8 mouse cellular contexts compared by ENCODE assay signal in the genomic region with DNA sequence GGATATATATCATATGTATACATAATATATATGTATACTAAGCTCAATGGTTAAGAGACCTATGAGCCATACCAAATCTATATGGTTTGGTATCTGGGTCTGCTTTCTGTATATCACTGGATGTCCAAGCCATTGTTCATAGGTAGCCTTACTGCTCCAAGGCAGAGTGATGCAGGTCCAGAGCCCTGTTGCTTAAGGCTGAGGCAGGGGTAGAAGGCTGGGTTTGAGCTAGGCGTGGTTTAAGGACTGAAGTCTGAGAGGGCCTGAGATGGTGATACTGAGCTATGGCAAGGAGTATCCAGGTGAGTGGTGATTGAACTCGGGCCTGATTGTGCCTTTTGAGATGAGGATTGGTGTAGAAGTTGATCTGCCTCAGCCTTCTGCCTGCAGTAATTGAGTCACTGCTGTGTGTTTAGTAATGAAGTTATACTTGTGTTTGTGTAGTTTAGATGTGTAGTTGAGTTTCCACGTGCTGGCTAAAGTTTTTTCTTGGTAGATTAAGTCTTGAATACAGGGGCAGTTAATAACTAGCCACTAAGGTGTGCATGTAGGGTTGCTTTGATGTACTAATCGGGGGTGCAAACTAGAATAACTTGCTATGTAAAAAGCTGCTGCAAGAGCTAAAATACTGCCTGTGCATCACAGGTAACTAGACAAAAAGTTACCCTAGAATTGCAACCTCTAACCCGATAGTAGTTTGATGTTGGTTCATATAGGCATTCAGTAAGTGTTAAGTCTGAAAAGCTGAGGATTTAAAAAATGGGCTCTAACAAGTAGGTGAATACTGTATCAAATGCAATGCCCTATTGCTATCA. TPM values are rescaled to one million over a fixed set of nuclear protein-coding genes. Genes with fewer than 3 reads are reported as not detected.
A peak's percentile ranks its signal among the peaks of the same experiment; 100 is the strongest.
DNase-seq lines count a peak whose midpoint lies in the region; ATAC-seq and TF ChIP-seq lines count a peak whose summit lies in the region.

No protein-coding gene starts in this region.

- no peak overlapping the region for H3K4me3 ChIP-seq in heart, postnatal 0 days (ENCODE audit: low read depth, low read length)
- H3K4me3 ChIP-seq in midbrain, embryonic 13.5 days (replicated peaks): peak overlapping the region; percentile 93; the same call in 1 of the 2 replicates

- no peak overlapping the region for H3K4me2 ChIP-seq in heart, postnatal 0 days (ENCODE audit: low read depth, low read length)
- H3K4me2 ChIP-seq in midbrain, embryonic 13.5 days (replicated peaks): peak overlapping the region; percentile 86

- H3K4me1 ChIP-seq in heart, postnatal 0 days (ENCODE audit: control insufficient read depth, insufficient read depth): peaks cover 20% of the 10 kb centered on the region
- H3K4me1 ChIP-seq in midbrain, embryonic 13.5 days (replicated peaks): peaks cover 52% of the 10 kb centered on the region

- peaks cover 33% of the 10 kb centered on the region for H3K36me3 ChIP-seq in heart, postnatal 0 days (replicated peaks; ENCODE audit: control insufficient read depth, insufficient read depth, low read length)
- peaks cover 43% of the 10 kb centered on the region for H3K36me3 ChIP-seq in midbrain, embryonic 13.5 days

- no peaks in the 10 kb centered on the region for H3K9me3 ChIP-seq in heart, postnatal 0 days (replicated peaks; ENCODE audit: control insufficient read depth, low read length)
- no peaks in the 10 kb centered on the region for H3K9me3 ChIP-seq in midbrain, embryonic 13.5 days

- no peak for TF ChIP-seq EP300 in heart, postnatal 0 days (IDR thresholded peaks at IDR 0.05; ENCODE audit: low read depth)

- no peak for ATAC-seq in heart, postnatal 0 days (ENCODE audit: insufficient read depth, low read depth)
- no peak for ATAC-seq in midbrain, embryonic 13.5 days

- no peak for DNase-seq in heart, postnatal 0 days (ENCODE audit: low spot score)
- DNase-seq in heart, adult 11 months: no peak
- peak; percentile 56 for DNase-seq in MEL-GATA-1-ER (ENCODE audit: extremely low read depth, low read depth)
- peak; percentile 13 for DNase-seq in forelimb bud, embryonic 11.5 days (ENCODE audit: low read depth, low spot score)
- no peak for DNase-seq in adrenal gland, adult 18-20 months (ENCODE audit: low spot score in 2 of 2)
- DNase-seq in right cerebral cortex, postnatal 4 days: no peak
- DNase-seq in kidney, postnatal 36 days: no peak

- no peaks in the 10 kb centered on the region for H3K27me3 ChIP-seq in heart, postnatal 0 days (ENCODE audit: control insufficient read depth, insufficient read depth, low read length)
- H3K27me3 ChIP-seq in midbrain, embryonic 13.5 days: no peaks in the 10 kb centered on the region

- 46% methylated on average over 5 of the region's 5 CpGs for WGBS in heart, postnatal 0 days
- 46% methylated on average over 5 of the region's 5 CpGs for WGBS in midbrain, embryonic 13.5 days

- peak overlapping the region; percentile 94; the same call in 1 of the 2 replicates for H3K9ac ChIP-seq in heart, postnatal 0 days (replicated peaks; ENCODE audit: low read depth, low read length)
- peak overlapping the region; percentile 96; the same call in 1 of the 2 replicates for H3K9ac ChIP-seq in midbrain, embryonic 13.5 days (replicated peaks)

- H3K27ac ChIP-seq in heart, postnatal 0 days (ENCODE audit: low read depth): no peak overlapping the region
- no peak overlapping the region for H3K27ac ChIP-seq in midbrain, embryonic 13.5 days

- TF ChIP-seq CTCF in heart, postnatal 0 days (IDR thresholded peaks at IDR 0.05; ENCODE audit: low read depth): no peak

RNA-seq across cellular contexts. Expression of a gene that starts 1.1 kb away (rescaled TPM):
- 38.3 and 42.8 TPM in 2 replicates for total RNA-seq in heart, postnatal 0 days (2014; rRNA removed; ENCODE audit: low replicate concordance)
- polyA plus RNA-seq in heart, postnatal 0 days (2015; fragmentation: Nextera tagmentation; extraction: Ambion mirVana): 12.9 and 13.6 TPM in 2 replicates
- polyA plus RNA-seq in midbrain, embryonic 13.5 days (2015; fragmentation: Nextera tagmentation; extraction: Ambion mirVana): 48.6 and 49.1 TPM in 2 replicates
- total RNA-seq in adrenal gland, adult 18-20 months (2021): 10 to 100 TPM; 51.7 to 59.0 TPM

RNA-seq across cellular contexts. Expression of a gene that starts 4.7 kb away (rescaled TPM):
- total RNA-seq in heart, postnatal 0 days (2014; rRNA removed; ENCODE audit: low replicate concordance): 2,397 and 2,522 TPM in 2 replicates
- 877 and 933 TPM in 2 replicates for polyA plus RNA-seq in heart, postnatal 0 days (2015; fragmentation: Nextera tagmentation; extraction: Ambion mirVana)
- 905 and 914 TPM in 2 replicates for polyA plus RNA-seq in midbrain, embryonic 13.5 days (2015; fragmentation: Nextera tagmentation; extraction: Ambion mirVana)
- total RNA-seq in adrenal gland, adult 18-20 months (2021): 100 to 1,000 TPM; 706 to 758 TPM

RNA-seq across cellular contexts. Expression of a gene that starts 57.5 kb away (rescaled TPM):
- 66.6 and 68.8 TPM in 2 replicates for total RNA-seq in heart, postnatal 0 days (2014; rRNA removed; ENCODE audit: low replicate concordance)
- polyA plus RNA-seq in heart, postnatal 0 days (2015; fragmentation: Nextera tagmentation; extraction: Ambion mirVana): 19.3 and 19.9 TPM in 2 replicates
- polyA plus RNA-seq in midbrain, embryonic 13.5 days (2015; fragmentation: Nextera tagmentation; extraction: Ambion mirVana): 16.2 and 18.3 TPM in 2 replicates
- 10 to 100 TPM; 34.1 to 42.2 TPM for total RNA-seq in adrenal gland, adult 18-20 months (2021)

Comparison
In these comparisons a context has a peak if more than half of its experiments do, and no peak if none do; other contexts are left out.
1. DNase-seq: peak in MEL-GATA-1-ER (single experiment) and forelimb bud, embryonic 11.5 days (single experiment); none in heart, postnatal 0 days (single experiment), heart, adult 11 months (single experiment), adrenal gland, adult 18-20 months (0 of 2), right cerebral cortex, postnatal 4 days (single experiment) and kidney, postnatal 36 days (0 of 2).